Mouse (Mus musculus) common myeloid progenitor, adult 5-6 weeks (primary cell): ENCODE results near the gene Gm10024. TPM values are rescaled to one million over a fixed set of nuclear protein-coding genes. Genes with fewer than 3 reads are reported as not detected.
"Not testable (repeated sequence)": the region's sequence is repeated elsewhere in the genome, so short reads cannot be mapped to it uniquely, and the experiment has no call there.

Source experiments
- ATAC-seq: replicated peaks from 2 replicates; pipeline ENCODE4 v1.8.0; 2016; ENCODE audit warnings: low read depth, mild to moderate bottlenecking, moderate TSS enrichment, inconsistent platforms; ENCODE audit not compliant: poor library complexity, severe bottlenecking
- total RNA-seq: library from RNA; stranded (forward); fragments of 200-1000, 187-1606 nt; gene quantifications from 2 replicates; pipeline ENCODE4 v1.2.3, GENCODE M21; 2017

The Gm10024 gene
- total RNA-seq, 1 experiment from 2014 or later = not detected

- ATAC-seq = no peak
Observed at GRCm38 (mm10) chr10:77728280-77728679, 17.0 kb downstream of the Gm10024 start.

GRCm38 (mm10) chr10:77729241-77729640 lies 18.0 kb downstream of the Gm10024 start:
- no peak for ATAC-seq

GRCm38 (mm10) chr10:77735928-77736327 lies 24.7 kb downstream of the Gm10024 start:
- ATAC-seq = no peak

GRCm38 (mm10) chr10:77738929-77739328 lies 27.7 kb downstream of the Gm10024 start:
- no peak for ATAC-seq

GRCm38 (mm10) chr10:77741924-77742688 lies 30.8 kb downstream of the Gm10024 start, which contains the start of gene Gm18596:
TSS of gene Gm18596 (minus strand) at chr10:77742638.
- not testable (repeated sequence) for ATAC-seq

GRCm38 (mm10) chr10:77750686-77751085 lies 39.4 kb downstream of the Gm10024 start:
- ATAC-seq = not testable (repeated sequence)

GRCm38 (mm10) chr10:77751254-77751653 lies 40.0 kb downstream of the Gm10024 start, which contains the start of gene Gm9736:
TSS of gene Gm9736 (minus strand) at chr10:77751354.
- ATAC-seq = not testable (repeated sequence)

- not testable (repeated sequence) for ATAC-seq
Observed at GRCm38 (mm10) chr10:77752312-77752711, 41.1 kb downstream of the Gm10024 start.

- ATAC-seq = no peak
Observed at GRCm38 (mm10) chr10:77753448-77753847, 42.2 kb downstream of the Gm10024 start.

GRCm38 (mm10) chr10:77759582-77759981 lies 48.3 kb downstream of the Gm10024 start, which contains the start of gene Gm3233:
TSS of gene Gm3233 (minus strand) at chr10:77759682.
- ATAC-seq = not testable (repeated sequence)

Other genes with a start within 250 kb of the Gm10024 start
- 23.1 and 32.5 TPM in 2 replicates for gene Fam207a, start 195.7 kb upstream of the Gm10024 start, total RNA-seq
- 12.4 and 18.4 TPM in 2 replicates for gene Itgb2, start 181.2 kb upstream of the Gm10024 start, total RNA-seq
- 35.5 and 47.4 TPM in 2 replicates for gene Pttg1ip, start 129.7 kb upstream of the Gm10024 start, total RNA-seq
- 147 and 170 TPM in 2 replicates for gene Sumo3, start 105.4 kb upstream of the Gm10024 start, total RNA-seq
- not detected in 2 replicates for gene Gm49325, start 105.3 kb upstream of the Gm10024 start, total RNA-seq
- gene Ube2g2, start 89.2 kb upstream of the Gm10024 start, total RNA-seq = 27.0 and 37.2 TPM in 2 replicates
- gene Tspear, start 24.9 kb upstream of the Gm10024 start, total RNA-seq = 0.87 and 1.2 TPM in 2 replicates
- not detected in 2 replicates for gene Gm19402, start 20.7 kb upstream of the Gm10024 start, total RNA-seq
- not detected in 2 replicates for gene Gm9508, start 14.2 kb upstream of the Gm10024 start, total RNA-seq
- gene Gm10272, start 4.8 kb upstream of the Gm10024 start, total RNA-seq = not detected in 2 replicates
- gene Gm10142, start 4.3 kb downstream of the Gm10024 start, total RNA-seq = not detected in 2 replicates
- gene Krtap12-1, start 9.1 kb downstream of the Gm10024 start, total RNA-seq = not detected in 2 replicates
- not detected in 2 replicates for gene Gm10100, start 15.0 kb downstream of the Gm10024 start, total RNA-seq
- gene Gm18596, start 31.2 kb downstream of the Gm10024 start, total RNA-seq = not detected in 2 replicates
- not detected in 2 replicates for gene Gm9736, start 39.9 kb downstream of the Gm10024 start, total RNA-seq
- not detected in 2 replicates for gene Gm3233, start 48.2 kb downstream of the Gm10024 start, total RNA-seq
- not detected in 2 replicates for gene Gm3238, start 59.9 kb downstream of the Gm10024 start, total RNA-seq
- gene Gm7138, start 65.5 kb downstream of the Gm10024 start, total RNA-seq = not detected in 2 replicates
- not detected in 2 replicates for gene Gm3250, start 71.1 kb downstream of the Gm10024 start, total RNA-seq
- not detected in 2 replicates for gene Gm7137, start 76.7 kb downstream of the Gm10024 start, total RNA-seq
- not detected in 2 replicates for gene Gm9639, start 83.6 kb downstream of the Gm10024 start, total RNA-seq
- gene Gm19668, start 87.7 kb downstream of the Gm10024 start, total RNA-seq = not detected in 2 replicates
- gene Gm9507, start 100.4 kb downstream of the Gm10024 start, total RNA-seq = not detected in 2 replicates
- not detected in 2 replicates for gene Gm2696, start 103.2 kb downstream of the Gm10024 start, total RNA-seq
- not detected in 2 replicates for gene Krtap10-4, start 115.6 kb downstream of the Gm10024 start, total RNA-seq
- not detected in 2 replicates for gene Krtap10-10, start 124.5 kb downstream of the Gm10024 start, total RNA-seq
- not detected in 2 replicates for gene Gm36176, start 135.3 kb downstream of the Gm10024 start, total RNA-seq
- not detected in 2 replicates for gene Gm10318, start 141.4 kb downstream of the Gm10024 start, total RNA-seq
- gene Gm3285, start 150.5 kb downstream of the Gm10024 start, total RNA-seq = not detected in 2 replicates
- 0.23 TPM in 1 of 2 replicates, not detected in the other for gene Lrrc3, start 191.1 kb downstream of the Gm10024 start, total RNA-seq